Mouse (Mus musculus): ENCODE results near the gene 1810010H24Rik.

DNA sequence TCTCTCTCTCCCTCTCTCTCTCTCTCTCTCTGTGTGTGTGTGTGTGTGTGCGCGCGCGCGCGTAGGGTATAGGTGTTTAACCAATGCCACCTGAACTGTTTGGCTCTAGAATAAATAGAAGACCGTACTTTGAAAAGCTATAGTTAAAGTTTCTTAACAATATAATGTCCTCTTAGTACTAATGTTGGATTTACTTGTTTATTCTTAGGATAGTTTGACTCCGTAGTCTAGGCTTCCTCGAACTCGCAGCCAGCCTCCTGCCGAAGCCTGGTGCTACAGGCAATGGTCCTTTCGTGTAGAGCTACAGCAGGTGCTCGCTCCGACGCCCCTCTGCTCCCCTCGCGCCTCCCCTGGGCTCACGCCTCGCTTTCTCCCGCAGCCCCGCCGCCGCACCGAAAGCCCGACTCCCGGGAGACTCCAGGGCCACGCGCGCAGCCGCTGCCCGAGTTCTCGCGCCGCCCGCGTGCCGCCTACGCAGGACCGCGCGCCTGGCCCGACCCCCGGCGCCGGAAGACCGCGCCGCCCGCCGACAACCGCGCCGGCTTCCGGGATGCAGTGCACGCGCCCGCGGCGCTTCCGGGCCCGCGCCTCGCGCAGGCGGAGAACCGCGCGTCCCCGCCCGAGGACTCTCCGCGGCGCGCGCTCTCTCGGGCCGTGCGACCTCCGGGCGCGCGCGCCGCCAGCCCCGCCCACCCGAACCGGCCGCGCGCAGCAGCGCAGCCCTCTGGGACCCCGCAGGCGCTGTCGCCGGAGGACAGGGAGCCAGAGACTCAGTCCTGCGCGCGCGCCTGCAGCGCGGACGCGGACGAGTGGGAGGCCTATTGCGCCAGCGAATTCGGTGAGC is 2.2 kb downstream of the 1810010H24Rik start:
- TF ChIP-seq CTCF (IDR thresholded peaks at IDR 0.05; ENCODE audit: insufficient read depth, low read depth, low read length): no peak
- TF ChIP-seq POLR2A (IDR thresholded peaks at IDR 0.05; ENCODE audit: insufficient read depth, low read depth, low read length): peak; percentile 75; the same call in 1 of the 2 replicates
